ENCODE assay signal across 8 mouse cellular contexts in the genomic region with DNA sequence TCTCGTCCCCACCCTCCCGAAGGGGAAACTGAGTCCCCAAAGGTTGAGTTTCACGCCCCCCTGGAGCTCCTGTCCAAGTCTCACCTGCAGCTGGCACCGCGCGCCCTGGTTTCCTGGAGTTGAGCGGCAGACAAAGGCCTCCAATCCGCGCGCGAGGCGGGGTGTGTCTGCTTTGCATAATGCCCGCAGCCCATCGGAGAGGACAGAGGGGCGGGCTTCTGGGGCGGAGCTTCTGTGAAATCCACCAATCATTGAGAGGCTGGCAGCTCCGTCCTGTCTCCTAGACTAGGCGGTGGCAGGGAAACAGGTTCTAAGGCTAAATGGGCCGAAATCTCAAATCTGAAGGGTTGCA. TPM values are rescaled to one million over a fixed set of nuclear protein-coding genes. Genes with fewer than 3 reads are reported as not detected.
A peak's percentile ranks its signal among the peaks of the same experiment; 100 is the strongest.
DNase-seq lines count a peak whose midpoint lies in the region; ATAC-seq lines count a peak whose summit lies in the region.

No protein-coding gene starts in this region.

- peaks cover 59% of the 10 kb centered on the region for H3K27me3 ChIP-seq in megakaryocyte, embryonic 14.5 days (replicated peaks)

- intact Hi-C loops in gastrocnemius, postnatal 14 days (cut with DNase I; ENCODE audit: low total_unique reads) = no loop called here

- no peaks in the 10 kb centered on the region for H3K36me3 ChIP-seq in megakaryocyte, embryonic 14.5 days (replicated peaks; ENCODE audit: low read length)

- peak; percentile 88 for ATAC-seq in inflammation-experienced regulatory T-cells, adult 6 months

- H3K4me3 ChIP-seq in megakaryocyte, embryonic 14.5 days (replicated peaks) = peak overlapping the region; percentile 92

- peak; percentile 96 for DNase-seq in adrenal gland, adult 2 months
- peak; percentile 98 for DNase-seq in embryo, embryonic 11 days
- peak; percentile 95 for DNase-seq in gastrocnemius, postnatal 14 days
- DNase-seq in left cerebral cortex, adult 9 months (ENCODE audit: low spot score in 2 of 2) = peak; percentile 73 to 90
- DNase-seq in right cerebral cortex, adult 2 months (ENCODE audit: low spot score in 2 of 2) = peak; percentile 89 to 91
- peak; percentile 74 for DNase-seq in urinary bladder, postnatal 10 days (ENCODE audit: low spot score)

- H3K9me3 ChIP-seq in megakaryocyte, embryonic 14.5 days = no peaks in the 10 kb centered on the region

- peaks cover 39% of the 10 kb centered on the region for H3K4me1 ChIP-seq in megakaryocyte, embryonic 14.5 days

RNA-seq across cellular contexts. Expression of a gene that starts 7.4 kb away (rescaled TPM):
- total RNA-seq in adrenal gland, adult 2 months (2021) = 1 to 10 TPM; 3.9 to 4.7 TPM
- 5.1 and 5.6 TPM in 2 replicates for polyA plus RNA-seq in adrenal gland, adult 2 months (2012; rRNA removed)
- 1 to 10 TPM; 2.1 to 2.4 TPM for total RNA-seq in gastrocnemius, postnatal 14 days (2021)
- polyA plus RNA-seq in inflammation-experienced regulatory T-cells, adult 6 months (2017; shearing (Covaris generic)) = 100 to 1,000 TPM in 2 of 3 experiments, 10 to 100 TPM in 1; 94.8 to 135 (median 102) TPM
- 2.5 and 12.0 TPM in 2 replicates for polyA plus RNA-seq in megakaryocyte, embryonic 14.5 days (2012; ENCODE audit: insufficient read depth, low replicate concordance)

RNA-seq across cellular contexts. Expression of a gene that starts 48.3 kb away (rescaled TPM):
- 1 to 10 TPM; 3.9 to 8.2 TPM for total RNA-seq in adrenal gland, adult 2 months (2021)
- polyA plus RNA-seq in adrenal gland, adult 2 months (2012; rRNA removed) = 0.51 and 1.1 TPM in 2 replicates
- total RNA-seq in gastrocnemius, postnatal 14 days (2021) = not detected
- polyA plus RNA-seq in inflammation-experienced regulatory T-cells, adult 6 months (2017; shearing (Covaris generic)) = 1 to 10 TPM in 2 of 3 experiments, not detected in 1; 1.6 to 2.8 TPM
- polyA plus RNA-seq in megakaryocyte, embryonic 14.5 days (2012; ENCODE audit: insufficient read depth, low replicate concordance) = not detected in 2 replicates

RNA-seq across cellular contexts. Expression of a gene that starts 54.6 kb away (rescaled TPM):
- total RNA-seq in adrenal gland, adult 2 months (2021) = 10 to 100 TPM; 11.7 to 12.3 TPM
- 1.8 and 2.2 TPM in 2 replicates for polyA plus RNA-seq in adrenal gland, adult 2 months (2012; rRNA removed)
- not detected for total RNA-seq in gastrocnemius, postnatal 14 days (2021)
- polyA plus RNA-seq in inflammation-experienced regulatory T-cells, adult 6 months (2017; shearing (Covaris generic)) = 1 to 10 TPM in 1 of 3 experiments, under 1 TPM in 1, not detected in 1; 0.90 to 1.6 TPM
- polyA plus RNA-seq in megakaryocyte, embryonic 14.5 days (2012; ENCODE audit: insufficient read depth, low replicate concordance) = not detected in 2 replicates

Comparison
In these comparisons a context has a peak if more than half of its experiments do, and no peak if none do; other contexts are left out.
1. Peak in every context shown above with its lines: DNase-seq, ATAC-seq and H3K4me3 ChIP-seq.